Mouse (Mus musculus) liver, embryonic 13.5 days (tissue): Measurements from ENCODE around the gene Trp53i13. TPM values are rescaled to one million over a fixed set of nuclear protein-coding genes. Genes with fewer than 3 reads are reported as not detected.

ENCODE experiments used
- ATAC-seq: fragments of 200-750 bp; cut with Nextera tagmentation; 2 replicates; pipeline ENCODE4 v1.8.0; 2017; ENCODE audit warnings: low read depth, mild to moderate bottlenecking, moderate number of reproducible peaks, moderate library complexity
- DNase-seq: peaks from one replicate; pipeline ENCODE4 v3.0.0; 2022
- H3K27ac ChIP-seq: fragments of 300-500 bp; sonication (generic); 2 replicates; pipeline ENCODE4 v1.5.1; 2015; ENCODE audit warnings: moderate library complexity, mild to moderate bottlenecking, inconsistent platforms
- H3K27me3 ChIP-seq: fragments of 300-500 bp; sonication (generic); 2 replicates; pipeline ENCODE4 v1.6.1; 2015; ENCODE audit warnings: mild to moderate bottlenecking, inconsistent platforms
- H3K36me3 ChIP-seq: fragments of 300-500 bp; sonication (generic); 2 replicates; pipeline ENCODE4 v1.6.1; 2015; ENCODE audit warnings: mild to moderate bottlenecking, inconsistent platforms
- H3K4me1 ChIP-seq: fragments of 300-500 bp; sonication (generic); replicated peaks from 2 replicates; pipeline ENCODE4 v1.6.1; 2015; ENCODE audit warnings: inconsistent platforms
- H3K4me2 ChIP-seq: fragments of 300-500 bp; sonication (generic); 2 replicates; pipeline ENCODE4 v1.6.1; 2015; ENCODE audit warnings: inconsistent platforms, mild to moderate bottlenecking, moderate library complexity
- H3K4me3 ChIP-seq: fragments of 300-500 bp; sonication (generic); replicated peaks from 2 replicates; pipeline ENCODE4 v1.5.1; 2015; ENCODE audit warnings: mild to moderate bottlenecking, inconsistent platforms
- H3K9ac ChIP-seq: fragments of 300-500 bp; sonication (generic); 2 replicates; pipeline ENCODE4 v1.6.1; 2015; ENCODE audit warnings: mild to moderate bottlenecking, inconsistent platforms
- H3K9me3 ChIP-seq: fragments of 300-500 bp; sonication (generic); replicated peaks from 2 replicates; pipeline ENCODE4 v1.6.1; 2016; ENCODE audit warnings: inconsistent platforms
- WGBS: fragments of 180-500 bp; shearing (Covaris S2); methylation state at CpG from one replicate; pipeline ENCODE4 v1.1.7; 2015; ENCODE audit not compliant: insufficient replicate concordance; 5-methylcytosine and 5-hydroxymethylcytosine counted together
- polyA plus RNA-seq: library from polyadenylated mRNA; unstranded; fragments of >200 nt; fragmentation: Nextera tagmentation; extraction: Ambion mirVana; gene quantifications from 2 replicates; pipeline ENCODE4 v1.2.1, GENCODE M21; 2015

Trp53i13 gene
- polyA plus RNA-seq, 1 experiment from 2014 or later, result 5.5 TPM

GRCm38 (mm10) chr11:77467157-77467556 lies 48.6 kb downstream of the Trp53i13 start:
- Histone ChIP-seq H3K27ac (no peak overlapping the region), H3K27me3 (peaks cover 74% of the 10 kb centered on the region), H3K36me3 (peaks cover 13% of the 10 kb centered on the region), H3K4me1 (peaks cover 19% of the 10 kb centered on the region), H3K4me2 (peak overlapping the region; percentile 52), H3K4me3 (0 out of 2 replicates have a peak overlapping the region, but pooled peaks have one; percentile 21), H3K9ac (no peak overlapping the region), H3K9me3 (no peaks in the 10 kb centered on the region)
- DNase-seq (peak; percentile 46), ATAC-seq (peak; percentile 48)
- 3% methylated on average over 25 of the region's 25 CpGs for WGBS

- peaks cover 23% of the 10 kb centered on the region for H3K4me1 ChIP-seq
- 32% methylated on average over 9 of the region's 9 CpGs for WGBS
- H3K36me3 ChIP-seq, result peaks cover 7% of the 10 kb centered on the region
- H3K27me3 ChIP-seq, result peaks cover 80% of the 10 kb centered on the region
- H3K4me2 ChIP-seq, result peak overlapping the region; percentile 52; the same call in 1 of the 2 replicates
- DNase-seq (no peak), ATAC-seq (no peak)
- H3K4me3 ChIP-seq, result no peak overlapping the region
- no peak overlapping the region for H3K9ac ChIP-seq
- H3K9me3 ChIP-seq, result no peaks in the 10 kb centered on the region
- no peak overlapping the region for H3K27ac ChIP-seq
Measured at GRCm38 (mm10) chr11:77466544-77466943, 49.2 kb downstream of the Trp53i13 start.

GRCm38 (mm10) chr11:77465111-77465510 lies 50.7 kb downstream of the Trp53i13 start:
- 65% methylated on average over 3 of the region's 3 CpGs for WGBS
- no peak for DNase-seq
- Histone ChIP-seq H3K9me3 (no peaks in the 10 kb centered on the region), H3K27me3 (peaks cover 95% of the 10 kb centered on the region), H3K36me3 (no peaks in the 10 kb centered on the region), H3K27ac (no peak overlapping the region), H3K4me1 (peaks cover 23% of the 10 kb centered on the region), H3K4me2 (no peak overlapping the region), H3K9ac (no peak overlapping the region), H3K4me3 (no peak overlapping the region)
- ATAC-seq, result no peak

- Histone ChIP-seq H3K9me3 (no peaks in the 10 kb centered on the region), H3K36me3 (no peaks in the 10 kb centered on the region), H3K4me2 (no peak overlapping the region), H3K9ac (no peak overlapping the region), H3K4me3 (no peak overlapping the region), H3K4me1 (peaks cover 23% of the 10 kb centered on the region), H3K27ac (no peak overlapping the region), H3K27me3 (peaks cover 95% of the 10 kb centered on the region)
- DNase-seq (no peak), ATAC-seq (no peak)
- WGBS, result 45% methylated on average over 4 of the region's 4 CpGs
Measured at GRCm38 (mm10) chr11:77464684-77465083, 51.1 kb downstream of the Trp53i13 start.

GRCm38 (mm10) chr11:77463786-77464185 lies 52.0 kb downstream of the Trp53i13 start:
- Histone ChIP-seq H3K27ac (no peak overlapping the region), H3K4me1 (peaks cover 23% of the 10 kb centered on the region)
- WGBS, result 55% methylated on average over 10 of the region's 10 CpGs

GRCm38 (mm10) chr11:77463101-77463445 lies 52.7 kb downstream of the Trp53i13 start:
- H3K4me1 ChIP-seq, result peaks cover 23% of the 10 kb centered on the region
- peak overlapping the region; percentile 80 for H3K4me2 ChIP-seq
- DNase-seq, result no peak
- H3K27me3 ChIP-seq, result peaks cover 79% of the 10 kb centered on the region
- H3K9me3 ChIP-seq, result no peaks in the 10 kb centered on the region
- H3K27ac ChIP-seq, result no peak overlapping the region
- H3K9ac ChIP-seq, result peak overlapping the region; percentile 41; the same call in 1 of the 2 replicates
- WGBS, result 39% methylated on average over 8 of the region's 8 CpGs
- peak overlapping the region; percentile 59 for H3K4me3 ChIP-seq
- H3K36me3 ChIP-seq, result no peaks in the 10 kb centered on the region
- no peak for ATAC-seq

More at GRCm38 (mm10) chr11:77463786-77464185, 52.0 kb downstream of the Trp53i13 start:
- DNase-seq (no peak), ATAC-seq (no peak)
- H3K4me2 ChIP-seq, result no peak overlapping the region
- H3K36me3 ChIP-seq, result no peaks in the 10 kb centered on the region
- peaks cover 86% of the 10 kb centered on the region for H3K27me3 ChIP-seq
- H3K9ac ChIP-seq, result no peak overlapping the region
- no peak overlapping the region for H3K4me3 ChIP-seq
- H3K9me3 ChIP-seq, result no peaks in the 10 kb centered on the region

- peak within 1 kb of the TSS; percentile 80 for H3K4me2 ChIP-seq
- no peaks in the 10 kb centered on the region for H3K9me3 ChIP-seq
- peak within 1 kb of the TSS; percentile 41 for H3K9ac ChIP-seq
- peaks cover 74% of the 10 kb centered on the region for H3K27me3 ChIP-seq
- H3K27ac ChIP-seq, result no peak within 1 kb of the TSS
- peak within 1 kb of the TSS; percentile 59 for H3K4me3 ChIP-seq
- H3K4me1 ChIP-seq, result peaks cover 18% of the 10 kb centered on the region
- H3K36me3 ChIP-seq, result no peaks in the 10 kb centered on the region
- DNase-seq (peak; percentile 47), ATAC-seq (peak; percentile 62)
- under 1% methylated on average over 71 of the region's 73 CpGs for WGBS
Measured at GRCm38 (mm10) chr11:77462283-77463100, 53.3 kb downstream of the Trp53i13 start, which contains the start of gene Coro6. Gene Coro6, plus strand, starts transcription at chr11:77462411.

GRCm38 (mm10) chr11:77461856-77462255 lies 53.9 kb downstream of the Trp53i13 start:
- peak overlapping the region; percentile 59 for H3K4me3 ChIP-seq
- H3K27me3 ChIP-seq, result peaks cover 67% of the 10 kb centered on the region
- peak overlapping the region; percentile 80 for H3K4me2 ChIP-seq
- peak overlapping the region; percentile 41 for H3K9ac ChIP-seq
- H3K4me1 ChIP-seq, result peaks cover 14% of the 10 kb centered on the region
- no peaks in the 10 kb centered on the region for H3K9me3 ChIP-seq
- 6% methylated on average over 6 of the region's 6 CpGs for WGBS
- DNase-seq (no peak), ATAC-seq (no peak)
- H3K36me3 ChIP-seq, result no peaks in the 10 kb centered on the region
- no peak overlapping the region for H3K27ac ChIP-seq

Other genes starting within 250 kb of the Trp53i13 start
- gene Coro6, start 53.6 kb downstream of the Trp53i13 start, polyA plus RNA-seq, result 0.03 and 0.22 TPM in 2 replicates
- 0.81 and 1.0 TPM in 2 replicates for gene Ankrd13b, start 26.3 kb downstream of the Trp53i13 start, polyA plus RNA-seq
- 1.8 and 1.9 TPM in 2 replicates for gene Git1, start 22.4 kb downstream of the Trp53i13 start, polyA plus RNA-seq
- 3.4 and 3.8 TPM in 2 replicates for gene Abhd15, start 859 bp downstream of the Trp53i13 start, polyA plus RNA-seq
- 0.10 TPM in 1 of 2 replicates, not detected in the other for gene Gm10392, start 3.2 kb upstream of the Trp53i13 start, polyA plus RNA-seq
- gene Taok1, start 91.8 kb upstream of the Trp53i13 start, polyA plus RNA-seq, result 4.7 and 6.0 TPM in 2 replicates
- gene Nufip2, start 170.2 kb upstream of the Trp53i13 start, polyA plus RNA-seq, result 2.2 TPM in 2 replicates
- 0.24 TPM in 1 of 2 replicates, not detected in the other for gene Cryba1, start 209.3 kb upstream of the Trp53i13 start, polyA plus RNA-seq
- 17.3 and 21.8 TPM in 2 replicates for gene Myo18a, start 247.3 kb upstream of the Trp53i13 start, polyA plus RNA-seq